Mouse (Mus musculus) CH12.LX (cell line): ENCODE data around the gene Phf1. TPM values are rescaled to one million over a fixed set of nuclear protein-coding genes. Genes with fewer than 3 reads are reported as not detected.

Experiments
- DNase-seq: peaks from one replicate; pipeline ENCODE4 v3.0.0-alpha.2; 2013; ENCODE audit errors: extremely low read depth
- H3K27ac ChIP-seq: 2 replicates; pipeline ENCODE4 v1.5.1; 2012; ENCODE audit warnings: low read depth, mild to moderate bottlenecking, control low read depth, moderate library complexity; ENCODE audit not compliant: insufficient read depth
- H3K27me3 ChIP-seq: replicated peaks from 2 replicates; pipeline ENCODE3; 2012; ENCODE audit warnings: inconsistent platforms
- H3K36me3 ChIP-seq, 2 experiments: replicated peaks in 1 of 2; 2 replicates each; pipeline versions ENCODE3 to v1.6.1; 2012; ENCODE audit warnings: inconsistent platforms in 1 of 2, low read length in 1 of 2, mild to moderate bottlenecking in 1 of 2, mixed read lengths in 1 of 2, moderate library complexity in 1 of 2; ENCODE audit not compliant: control insufficient read depth in 1 of 2, insufficient read depth in 1 of 2
- H3K4me1 ChIP-seq, 2 experiments: 2 replicates each; pipeline ENCODE4 v1.6.1; 2012; ENCODE audit warnings: inconsistent platforms in 1 of 2, moderate library complexity in 1 of 2; ENCODE audit not compliant: insufficient read depth in 2 of 2, control insufficient read depth in 1 of 2
- H3K4me2 ChIP-seq: 2 replicates; pipeline ENCODE4 v1.6.1; 2012; ENCODE audit warnings: low read depth, mild to moderate bottlenecking, control low read depth; ENCODE audit not compliant: poor library complexity, insufficient read depth, severe bottlenecking
- H3K4me3 ChIP-seq, 3 experiments: fragments of 150-350 bp in 1 of 3; sonication (generic) in 1 of 3; replicated peaks in 1 of 3; 2 replicates each; pipeline versions ENCODE3 to v1.5.1; 2011 to 2012; ENCODE audit warnings: low read depth in 2 of 3, low read length in 2 of 3, mild to moderate bottlenecking in 2 of 3, moderate library complexity in 2 of 3, control low read depth in 1 of 3, improper control_type of control experiment in 1 of 3, inconsistent platforms in 1 of 3, mixed read lengths in 1 of 3; ENCODE audit not compliant: poor library complexity in 1 of 3
- H3K79me2 ChIP-seq: replicated peaks from 2 replicates; pipeline ENCODE4 v1.6.1; 2012; ENCODE audit warnings: mild to moderate bottlenecking, moderate library complexity; ENCODE audit not compliant: control insufficient read depth, poor library complexity, insufficient read depth, severe bottlenecking; ENCODE audit errors: extremely low read depth
- H3K9ac ChIP-seq: 2 replicates; pipeline ENCODE4 v1.6.1; 2012; ENCODE audit warnings: low read depth, mild to moderate bottlenecking, control low read depth, moderate library complexity; ENCODE audit not compliant: insufficient read depth
- H3K9me3 ChIP-seq: replicated peaks from 2 replicates; pipeline ENCODE3; 2012; ENCODE audit warnings: low read length, inconsistent platforms, mixed read lengths
- BHLHE40 ChIP-seq: IDR thresholded peaks from 2 replicates; pipeline ENCODE4 v1.6.1; 2011; ENCODE audit warnings: mild to moderate bottlenecking, low read depth, low read length, improper control_type of control experiment
- CHD1 ChIP-seq: IDR thresholded peaks from 2 replicates; pipeline ENCODE4 v1.6.1; 2012; ENCODE audit warnings: low read depth, low read length, improper control_type of control experiment, inconsistent platforms
- CHD2 ChIP-seq: IDR thresholded peaks from 2 replicates; pipeline ENCODE4 v1.6.1; 2011; ENCODE audit warnings: low read length, improper control_type of control experiment
- CTCF ChIP-seq, 2 experiments: IDR thresholded peaks in 1 of 2; conservative IDR thresholded peaks in 1 of 2; 2 replicates each; pipeline ENCODE4 v1.5.1; 2011 to 2012; ENCODE audit warnings: low read depth in 2 of 2, low read length in 2 of 2, improper control_type of control experiment in 1 of 2, inconsistent platforms in 1 of 2, mild to moderate bottlenecking in 1 of 2, moderate library complexity in 1 of 2
- E2F4 ChIP-seq: IDR thresholded peaks from 2 replicates; pipeline ENCODE4 v1.6.1; 2011; ENCODE audit warnings: low read depth, low read length, improper control_type of control experiment; ENCODE audit not compliant: insufficient replicate concordance
- ELF1 ChIP-seq: IDR thresholded peaks from 2 replicates; pipeline ENCODE4 v1.6.1; 2014; ENCODE audit warnings: low read depth, mild to moderate bottlenecking, inconsistent platforms, low read length, improper control_type of control experiment
- ETS1 ChIP-seq: conservative IDR thresholded peaks from 2 replicates; pipeline ENCODE4 v1.6.1; 2012; ENCODE audit warnings: low read depth, mild to moderate bottlenecking, inconsistent platforms, low read length, improper control_type of control experiment, moderate library complexity
- GABPA ChIP-seq: IDR thresholded peaks from 2 replicates; pipeline ENCODE4 v1.6.1; 2012; ENCODE audit warnings: low read depth, low read length, improper control_type of control experiment, inconsistent platforms; ENCODE audit not compliant: insufficient replicate concordance
- HCFC1 ChIP-seq: IDR thresholded peaks from 2 replicates; pipeline ENCODE4 v1.6.1; 2012; ENCODE audit warnings: low read depth, mild to moderate bottlenecking, inconsistent platforms, low read length, improper control_type of control experiment
- IRF4 ChIP-seq: IDR thresholded peaks from 2 replicates; pipeline ENCODE4 v1.6.1; 2014; ENCODE audit warnings: low read depth, mild to moderate bottlenecking, inconsistent platforms, low read length, improper control_type of control experiment
- JUN ChIP-seq: IDR thresholded peaks from 2 replicates; pipeline ENCODE4 v1.6.1; 2011; ENCODE audit warnings: low read depth, mild to moderate bottlenecking, low read length, improper control_type of control experiment, moderate library complexity; ENCODE audit not compliant: insufficient read depth
- JUND ChIP-seq: conservative IDR thresholded peaks from 2 replicates; pipeline ENCODE4 v1.6.1; 2011; ENCODE audit warnings: low read depth, low read length, improper control_type of control experiment
- KAT2A ChIP-seq: IDR thresholded peaks from 2 replicates; pipeline ENCODE4 v1.6.1; 2012; ENCODE audit warnings: low read length, improper control_type of control experiment, inconsistent platforms; ENCODE audit not compliant: insufficient replicate concordance
- MAFK ChIP-seq: IDR thresholded peaks from 2 replicates; pipeline ENCODE4 v1.6.1; 2011; ENCODE audit warnings: low read length, improper control_type of control experiment; ENCODE audit not compliant: insufficient replicate concordance
- MAX ChIP-seq: IDR thresholded peaks from 2 replicates; pipeline ENCODE4 v1.6.1; 2011; ENCODE audit warnings: low read length, improper control_type of control experiment
- MXI1 ChIP-seq: IDR thresholded peaks from 2 replicates; pipeline ENCODE4 v1.6.1; 2011; ENCODE audit warnings: mild to moderate bottlenecking, low read depth, low read length, improper control_type of control experiment
- MYC ChIP-seq: IDR thresholded peaks from 2 replicates; pipeline ENCODE4 v1.6.1; 2011; ENCODE audit warnings: low read depth, mild to moderate bottlenecking, improper control_type of control experiment, low read length
- NELFE ChIP-seq: IDR thresholded peaks from 2 replicates; pipeline ENCODE4 v1.6.1; 2011; ENCODE audit warnings: low read depth, low read length, improper control_type of control experiment
- NRF1 ChIP-seq: IDR thresholded peaks from 2 replicates; pipeline ENCODE4 v1.6.1; 2014; ENCODE audit warnings: low read depth, mild to moderate bottlenecking, inconsistent platforms, low read length, improper control_type of control experiment, moderate library complexity
- POLR2A ChIP-seq: IDR thresholded peaks from 2 replicates; pipeline ENCODE4 v1.6.1; 2011; ENCODE audit warnings: low read depth, mild to moderate bottlenecking, improper control_type of control experiment, low read length
- POLR2AphosphoS2 ChIP-seq: IDR thresholded peaks from 2 replicates; pipeline ENCODE4 v1.6.1; 2011; ENCODE audit warnings: low read depth, low read length, improper control_type of control experiment
- RAD21 ChIP-seq: IDR thresholded peaks from 2 replicates; pipeline ENCODE4 v1.6.1; 2011; ENCODE audit warnings: low read depth, mild to moderate bottlenecking, low read length, improper control_type of control experiment, moderate library complexity
- SIN3A ChIP-seq: IDR thresholded peaks from 2 replicates; pipeline ENCODE4 v1.6.1; 2012; ENCODE audit warnings: low read length, improper control_type of control experiment, inconsistent platforms
- SMC3 ChIP-seq: IDR thresholded peaks from 2 replicates; pipeline ENCODE4 v1.6.1; 2011; ENCODE audit warnings: low read depth, low read length, improper control_type of control experiment
- TBP ChIP-seq: conservative IDR thresholded peaks from 2 replicates; pipeline ENCODE4 v1.6.1; 2011; ENCODE audit warnings: low read depth, low read length, improper control_type of control experiment
- TCF12 ChIP-seq: IDR thresholded peaks from 2 replicates; pipeline ENCODE4 v1.6.1; 2014; ENCODE audit warnings: low read depth, mild to moderate bottlenecking, inconsistent platforms, low read length, improper control_type of control experiment
- UBTF ChIP-seq: IDR thresholded peaks from 2 replicates; pipeline ENCODE4 v1.6.1; 2012; ENCODE audit warnings: low read depth, mild to moderate bottlenecking, inconsistent platforms, low read length, improper control_type of control experiment, moderate library complexity
- USF1 ChIP-seq: IDR thresholded peaks from 2 replicates; pipeline ENCODE4 v1.6.1; 2014; ENCODE audit warnings: low read depth, mild to moderate bottlenecking, inconsistent platforms, low read length, improper control_type of control experiment
- USF2 ChIP-seq: conservative IDR thresholded peaks from 2 replicates; pipeline ENCODE4 v1.6.1; 2011; ENCODE audit warnings: low read depth, low read length, improper control_type of control experiment
- ZC3H11A ChIP-seq: IDR thresholded peaks from 2 replicates; pipeline ENCODE4 v1.6.1; 2012; ENCODE audit warnings: low read depth, mild to moderate bottlenecking, inconsistent platforms, low read length, improper control_type of control experiment
- ZMIZ1 ChIP-seq: IDR thresholded peaks from 2 replicates; pipeline ENCODE4 v1.6.1; 2012; ENCODE audit warnings: low read depth, mild to moderate bottlenecking, inconsistent platforms, low read length, improper control_type of control experiment
- dilution Hi-C: fragments of 300-500 bp; cut with MboI; formaldehyde crosslinking; loops from 2 replicates; pipeline ENCODE4 v1.14.3; 2020; ENCODE audit warnings: low sequenced_read_pairs; ENCODE audit not compliant: extremely low pct_unique_long_range_greater_than_20kb, extremely low pct_ligation_motif_present
- in situ Hi-C: fragments of 300-500 bp; cut with MboI; formaldehyde crosslinking; loops from 3 replicates; pipeline ENCODE4 v1.14.3; 2019; ENCODE audit warnings: low sequenced_read_pairs, low pct_ligation_motif_present, low pct_unique_long_range_greater_than_20kb, mixed read lengths
- polyA plus RNA-seq: library from polyadenylated mRNA; unstranded; fragments of >175 nt; gene quantifications from 2 replicates; pipeline ENCODE4 v1.2.1, GENCODE M21; 2012; ENCODE audit warnings: low read depth; ENCODE audit not compliant: insufficient read length
- total RNA-seq, 2 experiments: library from RNA; depleted of rRNA; stranded (reverse); fragments of 300-350 nt in 1 of 2; fragments of >200 nt in 1 of 2; gene quantifications; 2 replicates each; pipeline ENCODE4 v1.2.3; 2012 to 2014

Gene Phf1
- total and polyA plus RNA-seq, 3 experiments: 1.7 to 4.1 (median 3.5) TPM

- H3K4me2 ChIP-seq: peak overlapping the region; percentile 67
- H3K4me3 ChIP-seq: peak overlapping the region; percentile 71 to 80 (median 72)
- peaks cover 9% of the 10 kb centered on the region for H3K9me3 ChIP-seq
- TF ChIP-seq IRF4 (peak; percentile 47), SIN3A (peak; percentile 59; the same call in 1 of the 2 replicates), E2F4 (no peak), ZMIZ1 (peak; percentile 60; the same call in 1 of the 2 replicates), SMC3 (peak; percentile 62), NRF1 (0 out of 2 replicates have a peak, but pooled peaks have one; percentile 15), POLR2A (peak; percentile 78), MXI1 (peak; percentile 97), ZC3H11A (no peak), ELF1 (no peak), MAX (peak; percentile 76), USF1 (peak; percentile 18; the same call in 1 of the 2 replicates), BHLHE40 (peak; percentile 48; the same call in 1 of the 2 replicates), TCF12 (0 out of 2 replicates have a peak, but pooled peaks have one; percentile 27), KAT2A (no peak), JUN (no peak), MAFK (no peak), CTCF (conservative IDR thresholded peaks at IDR 0.05 in 1 of 2, IDR thresholded peaks at IDR 0.05 in 1 of 2; ENCODE audit: low read depth in 2 of 2, low read length in 2 of 2) (peak in 1 of 2 experiments; percentile 83; a peak in 2 of 4 replicates), MYC (peak; percentile 92), HCFC1 (peak; percentile 41), CHD2 (no peak), UBTF (no peak), RAD21 (peak; percentile 88), JUND (no peak), POLR2AphosphoS2 (no peak), USF2 (no peak), NELFE (0 out of 2 replicates have a peak, but pooled peaks have one; percentile 54), CHD1 (no peak), ETS1 (no peak), TBP (peak; percentile 67; the same call in 1 of the 2 replicates), GABPA (no peak)
- peaks cover 2 to 34% of the 10 kb centered on the region in 2 experiments for H3K36me3 ChIP-seq
- peaks cover 9% of the 10 kb centered on the region; the same call in 1 of the 2 replicates for H3K79me2 ChIP-seq
- DNase-seq: peak; percentile 88
- dilution Hi-C loops: no loop called here
- H3K9ac ChIP-seq: peak overlapping the region; percentile 29
- H3K4me1 ChIP-seq: peaks cover 3 to 48% of the 10 kb centered on the region in 2 experiments; a peak in 3 of 4 replicates
- H3K27me3 ChIP-seq: no peaks in the 10 kb centered on the region
- in situ Hi-C loops: loop anchor here (5.0 to 10.0 kb wide), 3 partner anchors 103 to 410 kb away; partner anchors contain the start of gene Bnip1
- no peak overlapping the region for H3K27ac ChIP-seq
Measured at GRCm38 (mm10) chr17:26884995-26885926, 47.6 kb upstream of the Phf1 start.
